In genomic region chr15:8097853-8098252, GRCm38 (mm10) we compare ENCODE assay signal across 8 mouse cellular contexts. TPM values are rescaled to one million over a fixed set of nuclear protein-coding genes. Genes with fewer than 3 reads are reported as not detected.
DNase-seq lines count a peak whose midpoint lies in the region; ATAC-seq and TF ChIP-seq lines count a peak whose summit lies in the region.

No protein-coding gene starts in this region.

- ATAC-seq in common myeloid progenitor, adult 5-6 weeks (replicated peaks; ENCODE audit: low read depth, poor library complexity, severe bottlenecking), result peak; percentile 76
- ATAC-seq in intestine, postnatal 0 days, result 0 out of 2 replicates have a peak, but pooled peaks have one; percentile 50
- ATAC-seq in midbrain, postnatal 0 days (ENCODE audit: low FRiP score), result no peak

- H3K79me2 ChIP-seq in liver, adult 2 months (ENCODE audit: control insufficient read depth, insufficient read depth, low read length), result peaks cover 2% of the 10 kb centered on the region; the same call in 1 of the 2 replicates

- 0 out of 2 replicates have a peak, but pooled peaks cover 5% of the 10 kb centered on the region for H3K36me3 ChIP-seq in intestine, postnatal 0 days (ENCODE audit: control insufficient read depth, insufficient read depth)
- H3K36me3 ChIP-seq in liver, adult 2 months (ENCODE audit: control insufficient read depth, insufficient read depth, low read length), result peaks cover 6% of the 10 kb centered on the region
- peaks cover 5% of the 10 kb centered on the region; the same call in 1 of the 2 replicates for H3K36me3 ChIP-seq in midbrain, postnatal 0 days (ENCODE audit: insufficient read depth, low read length)
- H3K36me3 ChIP-seq in splenic B cell, adult 2 months (ENCODE audit: control insufficient read depth, insufficient read depth, low read length, poor library complexity, severe bottlenecking), result peaks cover 2% of the 10 kb centered on the region; the same call in 1 of the 2 replicates

- peak overlapping the region; percentile 70 for H3K4me2 ChIP-seq in intestine, postnatal 0 days (replicated peaks; ENCODE audit: low read depth)
- peak overlapping the region; percentile 53 for H3K4me2 ChIP-seq in midbrain, postnatal 0 days (ENCODE audit: low read depth, low read length, poor library complexity, severe bottlenecking)

- H3K4me1 ChIP-seq in intestine, postnatal 0 days (replicated peaks; ENCODE audit: control insufficient read depth, insufficient read depth, low read length), result no peaks in the 10 kb centered on the region; the same call in 1 of the 2 replicates
- peaks cover 1% of the 10 kb centered on the region; the same call in 1 of the 2 replicates for H3K4me1 ChIP-seq in liver, adult 2 months (ENCODE audit: control insufficient read depth, insufficient read depth, low read length)
- no peaks in the 10 kb centered on the region for H3K4me1 ChIP-seq in midbrain, postnatal 0 days (ENCODE audit: insufficient read depth, low read length)

- H3K27me3 ChIP-seq in intestine, postnatal 0 days (replicated peaks; ENCODE audit: control insufficient read depth, insufficient read depth, low read length), result no peaks in the 10 kb centered on the region
- H3K27me3 ChIP-seq in liver, adult 2 months (ENCODE audit: control insufficient read depth, insufficient read depth, low read length), result no peaks in the 10 kb centered on the region
- no peaks in the 10 kb centered on the region for H3K27me3 ChIP-seq in midbrain, postnatal 0 days (ENCODE audit: insufficient read depth, low read length)
- no peaks in the 10 kb centered on the region for H3K27me3 ChIP-seq in splenic B cell, adult 2 months (ENCODE audit: control insufficient read depth, insufficient read depth, low read length, poor library complexity, severe bottlenecking)

- no peak overlapping the region for H3K27ac ChIP-seq in intestine, postnatal 0 days (ENCODE audit: low read depth, low read length)
- no peak overlapping the region for H3K27ac ChIP-seq in liver, adult 2 months (replicated peaks; ENCODE audit: insufficient read depth, low read depth, low read length)
- H3K27ac ChIP-seq in midbrain, postnatal 0 days (ENCODE audit: low read depth, low read length), result no peak overlapping the region

- 25% methylated on average over 7 of the region's 7 CpGs for WGBS in intestine, postnatal 0 days
- WGBS in liver, adult 2 months, result 26% methylated on average over 7 of the region's 7 CpGs
- 27% methylated on average over 7 of the region's 7 CpGs for WGBS in midbrain, postnatal 0 days

- intact Hi-C loops in gastrocnemius, postnatal 14 days (cut with DNase I; ENCODE audit: low total_unique reads), result no loop called here

- no peak for TF ChIP-seq POLR2A in liver, adult 2 months (IDR thresholded peaks at IDR 0.05; ENCODE audit: extremely low read depth, insufficient read depth, low read length)

- TF ChIP-seq CTCF in intestine, postnatal 0 days (IDR thresholded peaks at IDR 0.05; ENCODE audit: low read depth), result peak; percentile 84
- TF ChIP-seq CTCF in liver, adult 2 months (IDR thresholded peaks at IDR 0.05; ENCODE audit: low read depth, low read length), result peak; percentile 61; the same call in 1 of the 2 replicates
- TF ChIP-seq CTCF in midbrain, postnatal 0 days (IDR thresholded peaks at IDR 0.05), result peak; percentile 76

- H3K9ac ChIP-seq in intestine, postnatal 0 days (ENCODE audit: low read depth, low read length), result no peak overlapping the region
- H3K9ac ChIP-seq in liver, adult 2 months (ENCODE audit: low read depth, low read length), result no peak overlapping the region
- H3K9ac ChIP-seq in midbrain, postnatal 0 days (replicated peaks; ENCODE audit: low read length, poor library complexity, severe bottlenecking), result no peak overlapping the region

- peak overlapping the region; percentile 90; the same call in 1 of the 2 replicates for H3K4me3 ChIP-seq in intestine, postnatal 0 days (ENCODE audit: low read depth, low read length)
- H3K4me3 ChIP-seq in liver, adult 2 months (ENCODE audit: insufficient read depth, low read depth, low read length), result no peak overlapping the region
- peak overlapping the region; percentile 86; the same call in 1 of the 2 replicates for H3K4me3 ChIP-seq in midbrain, postnatal 0 days (ENCODE audit: low read depth, low read length)

- peak; percentile 90 for DNase-seq in 3T3-L1 (ENCODE audit: low read depth, low spot score)
- DNase-seq in T-cell, adult 2 months (ENCODE audit: low spot score), result peak; percentile 74
- peak; percentile 37 for DNase-seq in gastrocnemius, postnatal 14 days
- DNase-seq in liver, adult 2 months (ENCODE audit: extremely low read depth, low read depth, low spot score), result peak; percentile 40
- DNase-seq in midbrain, postnatal 0 days (ENCODE audit: low spot score), result peak; percentile 62
- peak; percentile 91 for DNase-seq in splenic B cell, adult 2 months (ENCODE audit: low read depth, low spot score)

- no peaks in the 10 kb centered on the region for H3K9me3 ChIP-seq in intestine, postnatal 0 days (ENCODE audit: control insufficient read depth)
- H3K9me3 ChIP-seq in midbrain, postnatal 0 days (ENCODE audit: low read length), result no peaks in the 10 kb centered on the region

RNA-seq across cellular contexts. Expression of gene Wdr70, which starts 1.2 kb away (rescaled TPM):
- total RNA-seq in common myeloid progenitor, adult 5-6 weeks (2017), result 45.2 and 48.5 TPM in 2 replicates
- 10 to 100 TPM; 24.5 to 25.7 TPM for total RNA-seq in gastrocnemius, postnatal 14 days (2021)
- 21.7 and 23.8 TPM in 2 replicates for polyA plus RNA-seq in intestine, postnatal 0 days (2015; fragmentation: Nextera tagmentation; extraction: Ambion mirVana)
- 9.1 and 10.9 TPM in 2 replicates for total RNA-seq in liver, adult 2 months (2014; rRNA removed)
- 5.5 and 6.6 TPM in 2 replicates for polyA plus RNA-seq in liver, adult 2 months (2012; rRNA removed)
- total RNA-seq in midbrain, postnatal 0 days (2014; rRNA removed), result 44.6 and 49.8 TPM in 2 replicates
- 68.6 and 73.8 TPM in 2 replicates for polyA plus RNA-seq in midbrain, postnatal 0 days (2015; fragmentation: Nextera tagmentation; extraction: Ambion mirVana)

RNA-seq across cellular contexts. Expression of gene Nup155, which starts 11.2 kb away (rescaled TPM):
- total RNA-seq in common myeloid progenitor, adult 5-6 weeks (2017), result 74.4 and 74.9 TPM in 2 replicates
- 1 to 10 TPM; 7.9 to 8.9 TPM for total RNA-seq in gastrocnemius, postnatal 14 days (2021)
- polyA plus RNA-seq in intestine, postnatal 0 days (2015; fragmentation: Nextera tagmentation; extraction: Ambion mirVana), result 3.3 and 3.5 TPM in 2 replicates
- total RNA-seq in liver, adult 2 months (2014; rRNA removed), result 14.9 and 16.4 TPM in 2 replicates
- 4.6 and 6.3 TPM in 2 replicates for polyA plus RNA-seq in liver, adult 2 months (2012; rRNA removed)
- total RNA-seq in midbrain, postnatal 0 days (2014; rRNA removed), result 42.0 and 43.7 TPM in 2 replicates
- polyA plus RNA-seq in midbrain, postnatal 0 days (2015; fragmentation: Nextera tagmentation; extraction: Ambion mirVana), result 6.2 and 6.8 TPM in 2 replicates

Comparison
In these comparisons a context has a peak if more than half of its experiments do, and no peak if none do; other contexts are left out.
1. DNase-seq: peak in every context shown above with its lines; median percentile 91 in splenic B cell, adult 2 months; 90 in 3T3-L1; 74 in T-cell, adult 2 months; 62 in midbrain, postnatal 0 days; 40 in liver, adult 2 months; 37 in gastrocnemius, postnatal 14 days.